In the genomic region with DNA sequence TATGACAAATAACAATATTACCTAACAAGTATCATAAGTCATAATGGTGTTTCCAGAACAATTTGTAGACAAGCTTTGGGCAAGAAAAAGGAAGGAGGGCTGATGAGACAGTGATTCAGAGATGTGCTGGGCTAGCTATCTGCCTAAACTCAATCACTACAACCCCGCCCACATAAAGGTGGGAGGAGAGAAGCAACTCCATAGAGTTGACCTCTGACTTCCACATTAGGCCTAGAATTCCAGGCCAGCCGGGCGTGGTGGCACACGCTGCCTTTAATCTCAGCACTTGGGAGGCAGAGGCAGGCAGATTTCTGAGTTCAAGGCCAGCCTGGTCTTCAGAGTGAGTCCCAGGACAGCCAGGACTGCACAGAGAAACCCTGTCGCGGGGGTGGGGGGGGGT, we compare ENCODE assay signal across 11 mouse cellular contexts.
"Had no signal": no experiment of that assay in that cellular context is flagged by ENCODE, and none has a peak within 500 bp of the region (broad histone marks: within the 10 kb centered on the region; RNA-seq: fewer than 3 reads in every experiment).

No protein-coding gene starts in this region.

- DNase-seq: lung, adult 2 months; lung, postnatal 4 days; midbrain, embryonic 14.5 days; retina, postnatal 1 day; right cerebral cortex, adult 18-20 months; right cerebral cortex, postnatal 25 days; right cerebral cortex, postnatal 4 days; spleen, adult 18-20 months; thymus, adult 18-20 months; thymus, postnatal 14 days; thymus, postnatal 36 days had no signal
